Mouse (Mus musculus) fat pad, adult 2 months (tissue): ENCODE results near the gene Gpr158.
A peak's percentile ranks its signal among the peaks of the same experiment; 100 is the strongest.
"Not testable (repeated sequence)": the region's sequence is repeated elsewhere in the genome, so short reads cannot be mapped to it uniquely, and the experiment has no call there.

Source experiments
- DNase-seq: peaks from one replicate; pipeline ENCODE4 v3.0.0-alpha.2; 2011; ENCODE audit warnings: low read depth, low spot score; ENCODE audit errors: extremely low read depth

The Gpr158 gene

DNA sequence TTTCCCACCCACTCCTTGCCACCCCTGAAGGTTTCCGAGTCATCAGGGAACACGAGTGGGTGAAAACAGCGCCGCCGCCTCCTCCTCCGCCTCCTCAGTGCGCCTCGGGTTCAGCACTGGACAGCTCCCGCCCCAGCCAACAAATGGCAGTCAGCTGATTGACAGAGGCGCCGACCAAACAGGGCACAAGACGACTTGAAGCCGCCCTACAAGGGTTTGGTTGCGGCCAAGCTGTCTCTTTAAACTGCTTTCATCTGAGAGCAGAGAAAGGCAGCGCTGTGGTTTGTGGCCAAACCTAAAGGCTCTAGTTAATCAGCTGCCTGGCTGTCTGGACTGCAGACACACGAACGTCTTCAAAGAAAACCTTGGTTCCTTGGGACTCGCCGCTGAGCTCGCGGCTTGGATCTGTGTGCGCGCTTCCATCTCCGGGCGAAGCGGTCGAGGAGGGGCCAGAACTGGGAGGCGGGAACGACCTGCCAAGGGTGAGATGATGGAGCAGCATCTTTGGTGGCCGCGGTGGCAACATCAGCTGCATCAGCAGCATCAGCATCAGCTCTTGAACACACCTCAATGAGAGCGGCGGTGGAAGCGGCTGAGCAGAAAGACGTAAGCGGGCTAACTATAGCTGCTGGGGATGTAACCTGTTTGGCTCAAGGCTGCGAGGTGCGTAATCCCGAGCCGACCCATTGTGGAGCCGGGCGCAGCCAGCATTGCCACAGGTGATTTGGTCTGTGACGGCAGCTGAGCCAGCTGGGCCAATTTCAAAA is at the start of gene Gpr158:
Gpr158 (plus strand) TSS at position 198 of the 767 bp plus-strand sequence.
- no peak for DNase-seq

DNA sequence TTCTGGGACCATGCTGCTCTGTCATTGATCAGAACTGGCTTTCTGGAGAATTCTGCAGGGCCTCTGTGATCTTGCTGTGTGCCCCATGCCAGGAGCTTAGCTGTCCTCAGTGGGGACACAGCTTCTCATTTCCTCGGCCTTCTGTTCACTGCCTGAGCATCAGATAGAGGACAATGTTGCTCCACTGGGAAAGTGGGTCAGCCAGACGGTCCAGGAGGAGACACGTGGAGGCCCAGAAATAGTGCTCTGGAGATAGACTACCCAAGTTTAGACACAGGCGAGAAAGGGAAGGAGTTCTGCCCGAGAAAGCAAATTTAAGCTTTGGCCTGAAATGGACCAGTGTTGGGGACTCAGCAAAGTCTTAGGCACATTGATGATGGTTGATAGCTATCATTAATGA is 23.5 kb upstream of the Gpr158 start:
- no peak for DNase-seq

DNA sequence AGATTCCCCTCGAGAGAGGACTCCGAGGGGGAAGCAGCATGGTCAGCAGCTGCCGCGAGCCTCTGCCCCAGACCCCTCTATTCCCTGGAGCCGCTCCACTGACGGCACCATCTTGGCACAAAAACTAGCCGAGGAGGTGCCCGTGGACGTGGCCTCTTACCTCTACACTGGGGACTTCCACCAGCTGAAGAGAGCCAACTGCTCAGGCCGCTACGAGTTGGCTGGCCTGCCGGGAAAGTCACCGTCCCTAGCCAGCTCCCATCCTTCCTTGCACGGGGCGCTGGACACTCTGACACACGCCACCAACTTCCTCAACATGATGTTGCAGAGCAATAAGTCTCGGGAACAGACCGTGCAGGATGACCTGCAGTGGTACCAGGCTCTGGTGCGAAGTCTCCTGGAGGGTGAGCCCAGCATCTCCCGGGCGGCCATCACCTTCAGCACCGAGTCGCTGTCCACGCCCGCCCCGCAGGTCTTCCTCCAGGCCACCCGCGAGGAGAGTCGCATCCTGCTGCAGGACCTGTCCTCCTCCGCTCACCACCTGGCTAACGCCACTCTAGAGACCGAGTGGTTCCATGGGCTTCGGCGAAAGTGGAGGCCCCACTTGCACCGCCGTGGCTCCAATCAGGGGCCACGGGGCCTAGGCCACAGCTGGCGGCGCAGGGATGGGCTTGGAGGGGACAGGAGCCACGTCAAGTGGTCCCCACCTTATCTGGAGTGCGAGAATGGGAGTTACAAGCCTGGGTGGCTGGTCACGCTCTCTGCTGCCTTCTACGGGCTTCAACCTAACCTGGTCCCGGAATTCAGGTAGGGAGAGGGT is 1.2 kb downstream of the Gpr158 start:
- no peak for DNase-seq

DNA sequence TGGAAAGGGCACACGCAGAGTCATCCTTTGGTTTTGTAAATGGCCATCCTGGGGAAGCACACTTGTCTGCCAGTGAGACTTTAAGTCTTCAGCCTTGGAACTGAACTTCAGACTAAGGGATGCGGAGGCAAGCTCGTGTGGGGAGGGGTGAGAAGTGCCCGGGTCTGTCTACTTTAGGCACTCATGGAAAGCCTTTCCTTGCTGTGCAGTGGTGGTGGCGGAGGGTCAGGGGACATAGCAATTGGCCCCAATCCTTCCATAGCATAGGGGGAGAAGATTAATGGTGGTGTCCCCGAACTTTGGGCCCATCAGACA is 1.8 kb downstream of the Gpr158 start:
- no peak for DNase-seq

DNA sequence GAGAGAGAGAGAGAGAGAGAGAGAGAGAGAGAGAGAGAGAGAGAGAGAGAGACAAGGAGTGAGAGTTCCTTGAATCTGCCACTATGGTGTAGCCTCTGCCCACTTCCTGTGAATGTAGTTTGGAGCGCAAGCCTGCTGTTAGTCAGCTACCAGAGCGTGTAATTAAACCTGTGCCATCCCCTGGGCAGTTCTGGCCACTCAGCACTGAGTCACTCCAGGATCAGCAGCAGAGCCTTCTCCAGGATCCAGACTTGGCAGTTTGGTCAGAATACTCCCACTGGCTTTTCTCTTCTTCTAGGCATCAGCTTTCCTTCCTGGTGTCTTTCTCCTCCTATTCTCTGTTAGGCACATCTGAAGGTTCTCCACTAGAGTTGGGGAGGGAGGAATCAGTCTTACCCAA is 2.2 kb downstream of the Gpr158 start:
- DNase-seq = no peak

DNA sequence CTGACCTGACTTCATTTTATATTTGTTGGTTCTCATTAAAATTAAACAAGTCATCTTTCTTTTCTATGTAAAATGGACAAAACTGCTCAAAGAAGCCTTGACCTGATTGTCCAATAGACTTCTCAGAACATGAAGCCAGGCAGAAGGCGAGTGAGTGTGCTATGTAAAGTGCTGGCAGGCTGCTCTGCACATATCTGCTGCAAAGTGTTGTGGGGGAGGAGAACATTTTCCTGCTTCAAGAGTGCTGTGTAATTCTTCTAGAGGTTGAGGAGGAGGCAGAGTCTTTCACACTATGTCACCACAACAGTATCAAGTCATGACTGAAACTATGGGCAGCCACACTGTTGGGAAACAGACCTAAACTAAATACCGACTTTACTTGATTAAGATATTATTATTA is 12.2 kb downstream of the Gpr158 start:
- no peak for DNase-seq

DNA sequence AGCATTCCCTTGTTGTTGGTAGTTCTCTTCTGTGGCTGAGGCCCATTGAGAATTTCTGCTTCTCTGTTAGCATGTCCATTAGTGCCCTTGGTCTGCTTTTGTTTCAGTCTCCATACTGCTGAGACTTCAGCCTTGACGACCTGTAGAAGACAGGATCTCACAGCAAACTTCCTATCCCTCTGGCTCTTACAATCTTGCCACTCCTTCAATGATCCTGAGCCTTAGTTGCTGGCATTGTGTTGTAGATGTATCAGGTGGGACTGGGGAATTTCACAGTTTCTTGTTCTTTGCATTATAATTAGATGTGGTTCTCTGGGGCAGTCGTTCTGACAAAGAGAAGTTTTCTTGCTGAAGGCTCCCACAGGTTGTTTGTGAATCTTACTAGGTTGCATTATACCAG is 25.4 kb downstream of the Gpr158 start:
- DNase-seq = no peak

DNA sequence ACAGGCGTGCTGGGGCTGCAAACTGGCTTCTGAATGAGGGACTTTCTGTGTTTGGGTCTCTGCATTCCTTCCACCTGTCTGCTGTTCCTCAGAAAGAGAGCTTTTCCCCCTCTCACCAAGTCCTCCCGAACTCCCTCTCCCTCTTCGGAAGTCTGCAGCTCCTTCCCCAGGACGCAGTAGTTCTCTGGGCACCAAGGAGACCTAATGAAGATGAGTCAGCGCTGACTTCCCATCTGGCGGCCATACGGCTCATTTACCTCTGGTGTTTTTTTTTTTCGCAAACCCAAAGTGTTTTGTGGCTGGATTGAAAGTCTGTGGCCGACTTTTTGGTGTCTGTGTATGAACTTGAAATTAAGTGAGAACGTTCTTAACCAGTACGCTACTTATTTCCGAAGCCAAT is 30.0 kb downstream of the Gpr158 start:
- no peak for DNase-seq

DNA sequence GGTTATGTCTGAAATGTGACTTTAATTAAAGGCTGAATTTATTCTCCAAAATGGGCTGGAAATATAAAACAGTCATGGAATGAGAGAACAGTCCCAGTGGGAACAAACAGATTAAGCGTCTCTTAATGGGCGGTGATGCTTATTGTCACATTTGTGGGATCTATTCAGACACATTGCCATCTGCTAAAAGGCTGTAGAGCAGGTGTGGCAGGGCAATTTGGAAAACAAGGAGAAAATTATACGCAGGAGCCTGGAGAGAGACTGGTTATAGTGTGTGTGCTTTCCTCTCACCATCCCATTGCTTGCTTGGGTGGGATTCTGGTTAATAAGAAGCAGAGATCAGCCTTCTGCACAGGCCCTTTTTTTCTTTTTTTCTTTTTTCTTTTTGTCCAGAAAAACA is 32.3 kb downstream of the Gpr158 start:
- no peak for DNase-seq

DNA sequence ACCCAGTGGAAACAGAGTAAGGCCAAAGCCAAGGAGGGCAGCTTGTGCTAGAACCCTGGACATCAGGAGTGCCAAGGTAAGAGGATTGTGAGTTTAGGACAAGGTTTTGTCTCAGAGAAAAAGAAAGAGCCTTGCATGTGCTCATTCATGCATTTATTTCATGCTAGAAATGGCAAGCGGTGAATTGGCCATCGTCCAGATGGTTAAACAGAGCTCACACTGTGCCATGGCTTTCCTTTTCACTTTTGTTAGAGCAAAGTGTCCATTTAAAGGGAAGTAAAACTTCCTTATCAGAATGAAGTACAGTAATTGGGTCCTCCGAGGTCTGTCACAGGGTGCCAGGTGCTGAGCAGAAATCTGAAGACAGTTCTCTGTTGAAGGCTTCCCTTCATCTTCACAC is 38.3 kb downstream of the Gpr158 start:
- DNase-seq = no peak

DNA sequence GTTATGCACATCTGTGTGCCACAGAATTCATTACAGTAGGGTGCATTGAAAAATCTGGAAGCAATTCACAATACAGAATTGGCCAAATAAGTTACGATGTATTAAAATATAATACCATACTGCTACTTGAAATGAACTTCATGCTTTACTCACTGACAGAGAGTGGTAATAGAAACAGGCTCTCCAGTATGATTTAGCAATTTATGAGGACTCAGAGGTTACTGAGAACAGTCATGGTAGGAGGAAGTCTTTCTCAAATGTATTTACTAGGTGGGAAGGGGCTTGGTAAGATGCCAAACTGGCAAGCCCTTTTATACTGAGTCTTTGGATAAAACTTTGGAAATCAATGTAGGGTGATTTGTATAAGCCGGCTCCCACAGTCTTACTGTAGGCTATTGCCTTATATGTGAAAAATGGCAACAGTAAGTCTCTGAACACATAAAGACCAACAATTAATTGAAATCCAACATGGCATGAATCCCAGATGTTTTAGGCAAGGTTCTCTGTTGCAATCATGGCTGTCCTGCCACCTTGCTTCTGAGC is 40.2 kb downstream of the Gpr158 start:
- DNase-seq = peak; percentile 71

DNA sequence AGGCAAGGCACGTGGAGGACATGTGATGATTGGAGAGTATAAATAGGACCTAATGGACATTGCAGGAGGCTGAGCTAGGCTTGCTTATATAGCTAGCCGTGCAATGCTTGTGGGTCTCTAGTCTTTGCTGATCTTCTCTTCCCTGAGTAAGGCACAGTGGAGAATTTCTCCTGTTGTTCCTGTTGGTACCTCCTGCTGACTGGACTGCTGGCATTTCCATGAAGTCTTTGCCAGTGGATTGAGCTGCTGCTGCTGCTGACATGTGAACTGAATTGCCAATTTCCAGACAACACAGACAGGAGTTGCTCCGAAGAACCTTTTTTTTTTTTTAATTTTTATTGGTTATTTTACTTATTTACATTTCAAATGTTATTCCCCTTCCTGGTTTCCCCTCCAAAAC is 41.5 kb downstream of the Gpr158 start:
- no peak for DNase-seq

DNA sequence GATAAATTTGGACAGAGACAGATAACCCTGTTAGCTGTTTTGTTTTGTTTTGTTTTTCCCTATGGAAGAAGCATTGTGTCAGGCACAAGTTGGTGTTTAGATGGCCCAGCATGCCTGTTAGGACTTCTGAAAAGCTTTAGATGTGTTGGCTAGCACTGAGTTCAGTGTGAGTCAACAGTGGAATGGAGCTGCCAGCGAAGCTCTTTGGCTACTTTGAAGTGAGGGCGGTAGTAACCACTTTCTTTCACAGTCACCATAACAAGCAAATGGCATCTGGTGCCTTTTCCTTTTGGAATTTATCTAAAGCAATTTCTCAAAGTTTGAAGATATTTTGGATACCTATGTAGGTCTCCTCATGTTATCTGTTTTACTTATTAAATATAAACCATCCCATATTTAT is 62.9 kb downstream of the Gpr158 start:
- no peak for DNase-seq

DNA sequence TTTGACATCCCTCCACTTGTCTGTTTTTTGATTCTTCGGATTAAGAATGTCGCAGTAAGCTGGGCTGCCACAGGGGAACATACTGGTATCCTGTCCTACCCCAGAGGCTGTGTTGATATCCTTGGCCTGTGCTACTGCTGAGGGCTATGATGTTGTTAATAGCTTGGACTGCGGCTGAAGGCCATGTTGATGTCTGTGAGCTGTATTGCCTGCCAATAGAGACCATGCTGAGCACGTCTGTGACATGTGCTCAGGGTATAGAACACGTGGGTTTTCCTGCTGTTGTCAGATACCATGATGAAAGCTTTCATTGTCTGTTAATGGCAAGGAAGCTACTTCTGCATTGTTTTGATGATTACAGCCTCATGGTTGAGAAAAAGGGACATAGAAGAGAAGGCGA is 63.8 kb downstream of the Gpr158 start:
- no peak for DNase-seq

DNA sequence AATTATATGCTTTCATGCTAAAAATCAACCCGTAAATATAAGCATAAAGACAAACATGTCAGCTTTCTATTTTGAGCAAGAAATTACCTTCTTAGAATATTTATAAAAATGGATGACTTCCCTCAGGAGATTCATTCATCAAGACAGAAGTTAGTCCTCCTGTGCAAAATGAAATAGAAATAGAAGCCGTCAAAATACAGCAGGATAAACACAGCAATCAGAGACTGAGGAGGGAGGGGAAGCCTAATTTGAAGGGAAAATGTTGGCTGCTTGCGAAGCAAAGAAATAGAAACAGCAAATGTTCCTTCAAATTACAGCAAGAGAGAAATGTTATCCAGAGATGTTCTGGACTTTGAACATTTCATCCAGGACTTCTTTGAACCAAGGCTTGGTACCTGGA is 72.3 kb downstream of the Gpr158 start:
- no peak for DNase-seq

DNA sequence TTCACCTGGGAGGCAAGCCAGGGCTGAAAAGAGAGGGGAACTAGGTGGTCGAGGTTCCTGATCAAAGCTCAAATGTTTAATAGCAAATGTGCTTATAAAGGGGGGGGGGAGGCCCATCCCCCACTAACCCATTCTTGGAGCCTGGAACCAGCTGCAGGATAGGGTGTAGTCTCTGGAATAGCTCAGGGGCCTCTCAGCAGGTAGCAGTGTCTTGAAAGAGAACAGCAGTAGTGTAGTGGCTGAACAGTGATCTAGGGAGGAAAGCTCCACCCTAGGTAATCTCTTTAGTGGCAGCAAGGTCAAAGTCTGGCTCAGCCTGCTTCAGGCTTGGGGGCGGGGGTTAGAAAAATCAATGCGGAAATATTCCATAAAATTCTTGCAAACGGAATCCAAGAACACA is 93.3 kb downstream of the Gpr158 start:
- not testable (repeated sequence) for DNase-seq

DNA sequence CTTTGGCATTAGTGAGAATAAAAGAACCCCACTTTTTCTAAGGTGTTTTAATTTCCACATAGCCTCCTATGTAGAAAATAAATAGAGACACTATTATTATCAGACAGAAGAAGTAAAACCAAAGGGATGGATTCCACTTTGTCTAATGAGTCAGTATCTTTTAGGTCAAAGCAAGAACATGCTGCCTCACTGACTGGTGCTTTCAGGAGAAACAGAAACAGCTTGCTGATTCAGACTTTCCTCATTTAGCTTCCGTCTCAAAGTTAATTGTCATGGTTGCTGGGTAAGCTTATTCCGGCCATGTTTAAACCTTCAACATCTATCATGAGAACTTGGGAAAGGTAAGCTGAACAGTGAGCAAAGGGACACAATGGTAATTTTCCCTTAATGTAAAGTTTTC is 107.6 kb downstream of the Gpr158 start:
- DNase-seq = no peak

DNA sequence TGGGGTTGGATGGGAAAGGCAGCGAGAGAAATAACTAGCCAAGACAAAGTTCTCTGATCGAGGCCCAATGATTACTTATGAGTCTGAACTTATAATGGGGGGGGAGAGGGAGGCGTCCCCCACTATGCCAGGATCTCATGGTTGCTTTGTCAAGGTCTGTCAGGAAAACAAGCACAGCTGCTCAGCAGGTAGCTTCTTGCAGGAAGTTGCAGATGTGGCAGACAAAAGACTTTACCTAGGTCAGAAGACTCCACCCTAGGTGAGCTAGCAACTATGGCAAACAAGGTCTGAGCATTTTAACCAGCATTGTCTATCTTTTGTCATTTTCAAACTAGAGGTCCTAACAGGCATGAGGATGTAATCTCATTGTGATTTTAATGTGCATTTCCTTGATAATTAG is 129.5 kb downstream of the Gpr158 start:
- DNase-seq = no peak

DNA sequence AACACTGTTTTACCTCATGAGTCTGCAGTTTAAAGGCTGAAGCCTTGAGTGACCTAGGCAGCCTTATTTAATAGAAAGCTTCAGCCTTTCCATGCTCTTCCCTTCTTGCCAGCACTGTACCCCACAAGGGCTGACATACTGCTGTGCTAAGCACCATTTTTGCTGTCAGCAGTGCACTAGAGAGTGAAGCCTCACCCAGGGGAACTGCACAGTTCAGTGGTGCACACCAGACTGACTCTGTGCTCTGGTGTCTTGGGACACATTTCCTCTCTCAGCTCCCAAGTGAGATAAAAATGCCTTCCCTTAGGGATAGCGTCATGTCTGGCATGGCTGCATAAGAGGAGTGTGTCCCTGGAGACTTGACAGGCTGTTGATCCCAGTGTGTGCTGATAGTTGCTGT is 130.6 kb downstream of the Gpr158 start:
- DNase-seq = no peak

DNA sequence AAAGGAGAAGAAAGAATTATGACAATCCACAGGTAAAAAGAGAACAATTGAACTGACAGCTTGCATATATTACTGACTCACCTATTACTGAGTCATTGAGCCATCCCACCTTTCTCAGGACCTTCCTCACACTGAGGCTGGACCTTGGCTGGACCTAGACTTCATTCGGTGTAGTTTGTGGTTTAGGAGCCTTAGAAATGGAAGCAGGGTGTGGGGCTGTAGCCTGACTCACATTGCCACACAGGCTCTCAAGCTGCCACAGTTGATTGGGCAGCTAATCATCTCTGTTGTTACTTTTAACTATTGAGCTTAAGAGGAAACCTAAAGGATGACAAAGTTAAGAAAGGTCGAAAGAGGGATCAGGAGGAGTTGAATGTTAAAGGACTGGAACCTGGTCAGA is 132.1 kb downstream of the Gpr158 start:
- DNase-seq = no peak

DNA sequence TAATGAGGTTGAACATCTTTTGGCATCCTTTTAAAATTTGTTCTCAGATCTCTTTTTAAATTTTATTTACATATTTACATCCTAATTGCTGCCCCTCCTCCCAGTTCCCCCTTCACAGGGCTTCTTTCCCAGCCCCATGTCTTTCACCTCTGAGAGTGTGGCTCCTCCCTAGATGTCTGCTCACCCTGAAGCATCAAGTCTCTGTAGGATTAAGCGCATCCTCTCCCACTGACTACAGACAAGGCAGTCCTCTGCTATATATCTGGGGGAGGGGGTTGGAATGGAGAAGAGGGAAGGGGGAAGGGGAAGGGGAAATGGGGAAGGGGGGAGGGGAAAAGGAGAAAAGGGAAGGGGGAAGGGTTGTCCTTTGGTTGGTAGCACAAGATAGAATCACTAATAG is 140.1 kb downstream of the Gpr158 start:
- DNase-seq = no peak

DNA sequence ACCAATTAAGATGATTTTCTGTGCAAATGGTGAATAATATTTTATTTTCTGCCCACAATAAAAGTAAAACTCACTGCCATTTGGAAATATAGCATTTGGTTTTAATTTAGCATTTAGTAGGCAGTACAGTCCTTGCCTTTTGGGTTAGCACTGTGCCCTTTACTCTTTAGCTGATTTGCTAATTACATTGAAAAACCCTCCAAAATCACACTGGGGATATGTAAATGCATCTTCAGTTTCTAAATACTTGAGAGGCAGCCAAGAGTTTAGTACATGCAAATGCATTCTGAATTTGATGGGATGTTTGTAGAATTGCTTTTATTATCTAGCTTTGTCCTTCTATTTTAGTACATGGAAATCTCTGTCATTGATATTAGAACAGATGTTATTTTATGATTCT is 163.4 kb downstream of the Gpr158 start:
- no peak for DNase-seq
